8 mouse cellular contexts compared by ENCODE assay signal in the genomic region with DNA sequence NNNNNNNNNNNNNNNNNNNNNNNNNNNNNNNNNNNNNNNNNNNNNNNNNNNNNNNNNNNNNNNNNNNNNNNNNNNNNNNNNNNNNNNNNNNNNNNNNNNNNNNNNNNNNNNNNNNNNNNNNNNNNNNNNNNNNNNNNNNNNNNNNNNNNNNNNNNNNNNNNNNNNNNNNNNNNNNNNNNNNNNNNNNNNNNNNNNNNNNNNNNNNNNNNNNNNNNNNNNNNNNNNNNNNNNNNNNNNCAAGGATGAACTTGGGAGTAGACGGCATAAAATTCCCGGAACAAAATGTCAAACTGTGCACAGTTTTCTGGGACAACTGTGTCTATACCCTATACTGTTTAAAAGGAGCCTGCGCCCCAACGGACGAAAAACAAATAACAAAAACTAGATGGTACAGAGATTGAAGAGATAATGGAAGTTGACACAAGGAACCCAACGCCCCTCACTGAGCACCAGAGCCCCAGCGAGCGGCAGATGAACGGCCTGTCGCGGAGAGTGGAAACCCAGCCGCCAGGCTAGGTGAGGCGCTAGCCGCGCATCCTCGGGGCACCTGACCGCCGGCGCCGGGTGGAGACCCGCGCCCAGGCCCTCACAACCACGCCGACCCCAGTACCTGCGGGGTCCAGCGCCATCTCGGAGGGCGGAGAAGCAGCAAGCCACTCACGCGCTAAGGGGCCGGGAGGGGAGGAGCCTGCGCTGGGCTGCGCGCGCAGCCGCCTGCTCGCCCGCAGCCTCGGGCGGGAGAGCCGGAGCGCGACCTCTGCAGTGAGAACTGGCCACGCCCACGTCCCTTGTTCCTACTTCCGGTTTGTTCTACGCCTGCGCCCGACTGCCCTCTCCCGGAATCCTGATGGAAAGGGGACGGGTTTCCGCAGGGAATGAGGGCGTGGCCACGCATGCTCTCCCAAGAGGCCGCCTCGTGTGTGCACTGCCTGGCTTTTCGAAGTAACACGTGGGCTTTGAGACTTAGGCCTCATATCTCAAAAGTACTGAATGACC. TPM values are rescaled to one million over a fixed set of nuclear protein-coding genes. Genes with fewer than 3 reads are reported as not detected.
DNase-seq lines count a peak whose midpoint lies in the region; ATAC-seq and TF ChIP-seq lines count a peak whose summit lies in the region.

A gene (minus strand): TSS at position 771 of the 996 bp plus-strand sequence.

- peak within 1 kb of the TSS; percentile 87 for H3K9ac ChIP-seq in hindbrain, embryonic 13.5 days

- H3K4me2 ChIP-seq in hindbrain, embryonic 13.5 days, result peak within 1 kb of the TSS; percentile 67

- H3K27me3 ChIP-seq in Patski, result no peaks in the 10 kb centered on the region
- H3K27me3 ChIP-seq in hindbrain, embryonic 13.5 days, result no peaks in the 10 kb centered on the region

- peak within 1 kb of the TSS; percentile 77 for H3K4me3 ChIP-seq in hindbrain, embryonic 13.5 days

- no peaks in the 10 kb centered on the region for H3K36me3 ChIP-seq in hindbrain, embryonic 13.5 days

- H3K4me1 ChIP-seq in hindbrain, embryonic 13.5 days (replicated peaks), result peaks cover 23% of the 10 kb centered on the region

- CTCF ChIA-PET in Patski (lab: Charles Lee), result no interaction called here

- peak within 1 kb of the TSS; percentile 88 for H3K27ac ChIP-seq in hindbrain, embryonic 13.5 days

- H3K9me3 ChIP-seq in hindbrain, embryonic 13.5 days, result no peaks in the 10 kb centered on the region

- no peak for TF ChIP-seq CTCF in Patski (IDR thresholded peaks at IDR 0.05)

- POLR2A ChIA-PET in Patski (lab: Charles Lee), result no interaction called here

- peak; percentile 95 for ATAC-seq in Patski
- ATAC-seq in hindbrain, embryonic 13.5 days (ENCODE audit: low FRiP score), result peak; percentile 98

- WGBS in hindbrain, embryonic 13.5 days, result 2% methylated on average over 56 of the region's 58 CpGs

- peak; percentile 84 for DNase-seq in Patski (ENCODE audit: low read depth, low spot score)
- DNase-seq in cerebellum, postnatal 14 days, result peak; percentile 98
- peak; percentile 91 to 92 for DNase-seq in frontal cortex, postnatal 14 days (ENCODE audit: low spot score in 2 of 2)
- peak; percentile 76 to 79 for DNase-seq in layer of hippocampus, postnatal 25 days (ENCODE audit: extremely low spot score in 1 of 2, low spot score in 1 of 2)
- DNase-seq in lung, postnatal 25 days (ENCODE audit: low spot score), result peak; percentile 97
- peak; percentile 100 for DNase-seq in retina, embryonic 14.5 days (ENCODE audit: low spot score)
- DNase-seq in thymus, postnatal 4 days, result peak; percentile 93

- in situ Hi-C loops in Patski (cut with MboI; ENCODE audit: low pct_unique_long_range_greater_than_20kb), result no loop called here

RNA-seq across cellular contexts. Expression of the gene that starts here (rescaled TPM):
- polyA plus RNA-seq in Patski (2021), result 57.9 TPM
- 39.5 and 43.5 TPM in 2 replicates for polyA plus RNA-seq in hindbrain, embryonic 13.5 days (2015; fragmentation: Nextera tagmentation; extraction: Ambion mirVana)
- total RNA-seq in layer of hippocampus, postnatal 25 days (2021), result 10 to 100 TPM in 1 of 2 experiments, 1 to 10 TPM in 1; 9.5 to 11.5 TPM

Comparison
In these comparisons a context has a peak if more than half of its experiments do, and no peak if none do; other contexts are left out.
1. Peak in every context shown above with its lines: DNase-seq, ATAC-seq, H3K4me3 ChIP-seq and H3K27ac ChIP-seq.